Mouse (Mus musculus) stomach, embryonic 15.5 days (tissue): ENCODE data around the gene Cyth3. TPM values are rescaled to one million over a fixed set of nuclear protein-coding genes. Genes with fewer than 3 reads are reported as not detected.
A peak's percentile ranks its signal among the peaks of the same experiment; 100 is the strongest.

ENCODE experiments used
- ATAC-seq: fragments of 200-750 bp; cut with Nextera tagmentation; 2 replicates; pipeline ENCODE4 v1.8.0; 2017; ENCODE audit warnings: low read depth, moderate number of reproducible peaks, moderate TSS enrichment; ENCODE audit not compliant: insufficient read depth, low FRiP score
- H3K27ac ChIP-seq: fragments of 300-500 bp; sonication (generic); 2 replicates; pipeline ENCODE4 v1.5.1; 2015; ENCODE audit warnings: mild to moderate bottlenecking, inconsistent platforms
- H3K27me3 ChIP-seq: fragments of 300-500 bp; sonication (generic); replicated peaks from 2 replicates; pipeline ENCODE4 v1.6.1; 2015; ENCODE audit warnings: inconsistent platforms
- H3K36me3 ChIP-seq: fragments of 300-500 bp; sonication (generic); 2 replicates; pipeline ENCODE4 v1.6.1; 2015; ENCODE audit warnings: inconsistent platforms
- H3K4me1 ChIP-seq: fragments of 300-500 bp; sonication (generic); 2 replicates; pipeline ENCODE4 v1.6.1; 2015; ENCODE audit warnings: inconsistent platforms
- H3K4me2 ChIP-seq: fragments of 300-500 bp; sonication (generic); 2 replicates; pipeline ENCODE4 v1.6.1; 2015; ENCODE audit warnings: mild to moderate bottlenecking, inconsistent platforms
- H3K4me3 ChIP-seq: fragments of 300-500 bp; sonication (generic); replicated peaks from 2 replicates; pipeline ENCODE4 v1.5.1; 2015; ENCODE audit warnings: inconsistent platforms
- H3K9ac ChIP-seq: fragments of 300-500 bp; sonication (generic); 2 replicates; pipeline ENCODE4 v1.6.1; 2015; ENCODE audit warnings: inconsistent platforms
- H3K9me3 ChIP-seq: fragments of 300-500 bp; sonication (generic); 2 replicates; pipeline ENCODE4 v1.6.1; 2016; ENCODE audit warnings: inconsistent platforms
- WGBS: fragments of 180-500 bp; shearing (Covaris S2); methylation state at CpG from one replicate; pipeline ENCODE4 v1.1.7; 2015; 5-methylcytosine and 5-hydroxymethylcytosine counted together
- polyA plus RNA-seq: library from polyadenylated mRNA; unstranded; fragments of >200 nt; fragmentation: Nextera tagmentation; extraction: Ambion mirVana; gene quantifications from 2 replicates; pipeline ENCODE4 v1.2.1, GENCODE M21; 2015

Cyth3 gene
- polyA plus RNA-seq, 1 experiment from 2014 or later: 53.9 TPM

- WGBS: 15% methylated on average over 7 of the region's 7 CpGs
- Histone ChIP-seq H3K4me2 (no peak overlapping the region), H3K9ac (no peak overlapping the region), H3K27ac (peak overlapping the region; percentile 90), H3K4me3 (no peak overlapping the region), H3K27me3 (no peaks in the 10 kb centered on the region), H3K9me3 (no peaks in the 10 kb centered on the region), H3K36me3 (no peaks in the 10 kb centered on the region), H3K4me1 (peaks cover 28% of the 10 kb centered on the region)
- ATAC-seq: peak; percentile 65; the same call in 1 of the 2 replicates
Observed at GRCm38 (mm10) chr5:143654670-143655510, 32.6 kb downstream of the Cyth3 start.

GRCm38 (mm10) chr5:143655511-143655943, 33.3 kb downstream of the Cyth3 start:
- H3K9me3 ChIP-seq: no peaks in the 10 kb centered on the region
- WGBS: 58% methylated on average over 4 of the region's 4 CpGs
- H3K27me3 ChIP-seq: no peaks in the 10 kb centered on the region
- no peaks in the 10 kb centered on the region for H3K36me3 ChIP-seq
- ATAC-seq: no peak
- no peak overlapping the region for H3K9ac ChIP-seq
- H3K4me3 ChIP-seq: no peak overlapping the region
- H3K4me2 ChIP-seq: no peak overlapping the region
- peaks cover 28% of the 10 kb centered on the region for H3K4me1 ChIP-seq
- H3K27ac ChIP-seq: peak overlapping the region; percentile 90

GRCm38 (mm10) chr5:143656708-143657245, 34.5 kb downstream of the Cyth3 start:
- 42% methylated on average over 2 of the region's 2 CpGs for whole genome bisulfite sequencing
- H3K27me3 ChIP-seq: no peaks in the 10 kb centered on the region
- H3K4me1 ChIP-seq: peaks cover 28% of the 10 kb centered on the region
- H3K4me3 ChIP-seq: no peak overlapping the region
- H3K9ac ChIP-seq: no peak overlapping the region
- H3K36me3 ChIP-seq: no peaks in the 10 kb centered on the region
- peak overlapping the region; percentile 68 for H3K27ac ChIP-seq
- no peaks in the 10 kb centered on the region for H3K9me3 ChIP-seq
- H3K4me2 ChIP-seq: no peak overlapping the region
- no peak for ATAC-seq

- Histone ChIP-seq H3K27me3 (no peaks in the 10 kb centered on the region), H3K36me3 (no peaks in the 10 kb centered on the region), H3K4me2 (no peak overlapping the region), H3K4me3 (no peak overlapping the region), H3K4me1 (peaks cover 26% of the 10 kb centered on the region), H3K9ac (no peak overlapping the region), H3K27ac (no peak overlapping the region), H3K9me3 (no peaks in the 10 kb centered on the region)
- WGBS: 81% methylated on average over 8 of the region's 8 CpGs
- ATAC-seq: no peak; the same call in 1 of the 2 replicates
Observed at GRCm38 (mm10) chr5:143659021-143659523, 36.8 kb downstream of the Cyth3 start.

GRCm38 (mm10) chr5:143663074-143663687, 40.9 kb downstream of the Cyth3 start:
- ATAC-seq: no peak
- WGBS: 64% methylated on average over 7 of the region's 7 CpGs
- Histone ChIP-seq H3K9me3 (no peaks in the 10 kb centered on the region), H3K4me3 (no peak overlapping the region), H3K4me1 (0 out of 2 replicates have a peak, but pooled peaks cover 1% of the 10 kb centered on the region), H3K27me3 (no peaks in the 10 kb centered on the region), H3K27ac (no peak overlapping the region; the same call in 1 of the 2 replicates), H3K4me2 (no peak overlapping the region), H3K36me3 (no peaks in the 10 kb centered on the region), H3K9ac (no peak overlapping the region)

GRCm38 (mm10) chr5:143665561-143665960, 43.3 kb downstream of the Cyth3 start:
- Histone ChIP-seq H3K4me1 (0 out of 2 replicates have a peak, but pooled peaks cover 6% of the 10 kb centered on the region), H3K27me3 (no peaks in the 10 kb centered on the region), H3K27ac (no peak overlapping the region), H3K36me3 (no peaks in the 10 kb centered on the region), H3K4me3 (no peak overlapping the region), H3K4me2 (no peak overlapping the region), H3K9ac (no peak overlapping the region), H3K9me3 (no peaks in the 10 kb centered on the region)
- WGBS: 56% methylated on average over 2 of the region's 2 CpGs
- ATAC-seq: no peak

- H3K27me3 ChIP-seq: no peaks in the 10 kb centered on the region
- H3K4me2 ChIP-seq: no peak overlapping the region
- H3K36me3 ChIP-seq: no peaks in the 10 kb centered on the region
- 74% methylated on average over 1 of the region's 1 CpGs for WGBS
- H3K4me1 ChIP-seq: 0 out of 2 replicates have a peak, but pooled peaks cover 6% of the 10 kb centered on the region
- no peaks in the 10 kb centered on the region for H3K9me3 ChIP-seq
- no peak overlapping the region for H3K27ac ChIP-seq
- no peak overlapping the region for H3K4me3 ChIP-seq
- ATAC-seq: no peak
- no peak overlapping the region for H3K9ac ChIP-seq
Observed at GRCm38 (mm10) chr5:143666015-143666414, 43.8 kb downstream of the Cyth3 start.

GRCm38 (mm10) chr5:143668884-143669283, 46.6 kb downstream of the Cyth3 start:
- Histone ChIP-seq H3K4me2 (no peak overlapping the region), H3K27me3 (no peaks in the 10 kb centered on the region), H3K4me1 (0 out of 2 replicates have a peak, but pooled peaks cover 6% of the 10 kb centered on the region), H3K4me3 (no peak overlapping the region), H3K27ac (no peak overlapping the region), H3K9ac (no peak overlapping the region), H3K36me3 (no peaks in the 10 kb centered on the region), H3K9me3 (no peaks in the 10 kb centered on the region)
- no peak for ATAC-seq
- WGBS: 54% methylated on average over 2 of the region's 2 CpGs

- Histone ChIP-seq H3K9me3 (no peaks in the 10 kb centered on the region), H3K27ac (no peak overlapping the region), H3K27me3 (no peaks in the 10 kb centered on the region), H3K9ac (no peak overlapping the region), H3K4me1 (peaks cover 6% of the 10 kb centered on the region; the same call in 1 of the 2 replicates), H3K4me2 (no peak overlapping the region), H3K36me3 (no peaks in the 10 kb centered on the region), H3K4me3 (no peak overlapping the region)
- 0 out of 2 replicates have a peak, but pooled peaks have one; percentile 15 for ATAC-seq
- 37% methylated on average over 2 of the region's 2 CpGs for WGBS
Observed at GRCm38 (mm10) chr5:143669393-143669792, 47.1 kb downstream of the Cyth3 start.

- H3K27ac ChIP-seq: no peak overlapping the region
- no peak overlapping the region for H3K4me3 ChIP-seq
Observed at GRCm38 (mm10) chr5:143669839-143670238, 47.6 kb downstream of the Cyth3 start.

GRCm38 (mm10) chr5:143670740-143671415, 48.6 kb downstream of the Cyth3 start:
- no peak overlapping the region for H3K27ac ChIP-seq
- no peaks in the 10 kb centered on the region for H3K36me3 ChIP-seq
- no peaks in the 10 kb centered on the region for H3K9me3 ChIP-seq
- H3K27me3 ChIP-seq: no peaks in the 10 kb centered on the region
- no peak for ATAC-seq
- H3K9ac ChIP-seq: no peak overlapping the region
- peaks cover 6% of the 10 kb centered on the region; the same call in 1 of the 2 replicates for H3K4me1 ChIP-seq
- H3K4me2 ChIP-seq: no peak overlapping the region
- no peak overlapping the region for H3K4me3 ChIP-seq
- 64% methylated on average over 6 of the region's 6 CpGs for WGBS

More at GRCm38 (mm10) chr5:143669839-143670238, 47.6 kb downstream of the Cyth3 start:
- H3K9me3 ChIP-seq: no peaks in the 10 kb centered on the region
- ATAC-seq: no peak
- H3K9ac ChIP-seq: no peak overlapping the region
- peaks cover 6% of the 10 kb centered on the region; the same call in 1 of the 2 replicates for H3K4me1 ChIP-seq
- no peak overlapping the region for H3K4me2 ChIP-seq
- no peaks in the 10 kb centered on the region for H3K36me3 ChIP-seq
- WGBS: 45% methylated on average over 2 of the region's 2 CpGs
- no peaks in the 10 kb centered on the region for H3K27me3 ChIP-seq
